Mouse (Mus musculus): Measurements from ENCODE around the gene Trappc10.

Gene Trappc10

DNA sequence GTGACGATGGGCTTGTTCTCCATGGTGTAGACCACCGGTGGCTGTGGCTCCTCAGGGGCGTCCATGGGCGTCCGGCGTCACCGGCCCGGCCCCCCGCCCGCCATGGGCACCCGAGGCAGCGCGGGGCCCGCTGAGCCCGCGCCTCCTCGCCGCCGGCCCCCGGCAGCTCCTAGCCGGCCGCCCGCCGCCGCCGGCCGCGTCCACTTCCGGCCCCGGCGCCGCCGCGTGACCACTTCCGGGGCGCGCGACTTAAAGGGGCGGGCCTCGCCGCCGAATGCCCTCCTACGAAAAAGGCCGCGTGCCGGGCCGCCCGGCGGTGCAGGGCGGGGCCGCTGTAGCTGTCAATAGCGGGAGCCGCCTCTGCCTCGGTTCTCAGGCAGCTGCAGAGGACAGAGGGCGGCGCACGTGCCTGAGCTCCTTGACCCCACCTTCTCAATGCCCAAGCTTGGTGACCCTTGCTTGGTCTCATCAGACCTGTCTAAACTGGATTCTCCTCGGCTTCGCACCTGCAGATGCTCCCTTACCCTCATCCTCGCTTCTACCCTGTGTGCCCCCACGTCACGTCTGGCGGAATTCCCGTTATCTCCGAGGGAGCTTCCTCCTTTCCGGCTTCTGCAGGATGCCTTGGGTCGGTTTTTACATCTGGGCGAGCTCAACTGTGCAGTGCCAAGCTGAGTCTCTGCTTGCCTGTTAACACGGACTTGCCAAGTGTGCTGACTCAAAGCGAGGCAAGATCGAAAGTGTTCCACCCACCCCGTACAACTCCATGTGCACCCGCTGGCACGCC, at the start of gene Trappc10:
Trappc10 (minus strand) TSS at position 204 of the 787 bp plus-strand sequence.
- DNase-seq (ENCODE audit: extremely low spot score, low spot score): peak; percentile 86

GRCm38 (mm10) chr10:78293576-78293975, 49.1 kb upstream of the Trappc10 start:
- DNase-seq (ENCODE audit: extremely low spot score, low spot score): no peak

DNA sequence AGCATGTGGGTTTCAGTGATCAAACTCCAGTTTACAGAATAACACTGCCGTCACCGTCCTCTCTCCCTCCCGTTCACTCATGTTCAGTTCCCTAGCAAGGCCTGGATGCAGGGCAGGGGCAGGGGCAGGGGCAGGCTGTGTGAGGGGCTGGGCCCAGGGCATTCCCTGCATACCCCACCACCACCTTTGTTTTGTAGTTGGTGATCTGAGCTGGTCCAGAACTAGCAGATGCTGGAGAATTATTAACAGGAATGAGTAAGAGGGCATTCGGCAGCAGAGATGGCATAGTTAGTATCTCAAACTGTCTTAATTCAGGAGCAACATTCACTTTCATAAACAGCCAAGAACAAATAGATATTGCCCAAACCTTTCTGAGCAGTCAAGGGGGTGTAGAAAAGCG, 47.9 kb upstream of the Trappc10 start:
- no peak for DNase-seq (ENCODE audit: extremely low spot score, low spot score)

DNA sequence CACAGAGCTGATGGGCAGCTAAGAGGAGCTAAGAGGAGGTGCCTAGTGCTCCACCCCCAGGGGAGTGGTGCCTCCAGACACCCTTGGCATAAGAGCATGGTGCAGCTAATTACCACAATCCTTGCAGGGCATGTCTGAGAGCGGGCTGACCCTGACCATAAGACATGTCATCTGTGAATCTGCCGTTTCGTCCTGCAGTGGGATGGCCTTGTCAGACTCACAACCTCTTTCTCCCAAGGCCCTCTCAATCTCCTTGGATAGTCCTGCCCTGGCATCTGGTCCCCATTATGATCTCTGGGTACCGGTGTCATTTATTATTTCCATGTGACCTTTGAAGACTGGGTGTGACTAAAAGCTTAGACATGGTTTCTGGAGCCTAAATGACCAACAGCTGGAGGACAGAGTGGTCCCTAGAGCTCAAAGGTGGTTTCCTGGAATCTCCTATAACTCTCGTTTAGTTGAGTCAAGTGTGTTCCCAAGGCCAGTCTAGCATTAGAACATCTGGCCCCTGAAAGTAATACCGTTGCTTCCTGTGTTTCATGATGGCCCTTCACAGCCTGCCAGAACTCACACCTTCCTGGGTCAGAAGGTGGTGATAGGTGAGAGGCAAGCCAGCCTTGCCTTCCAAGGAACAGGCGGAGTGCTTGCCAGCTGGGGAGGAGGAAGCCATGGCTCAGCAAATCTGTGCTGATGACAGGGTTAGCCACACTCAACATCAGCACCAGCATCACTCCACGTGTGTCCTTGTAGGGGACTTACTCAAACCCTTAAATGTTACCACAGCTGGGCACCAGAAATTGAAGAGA, 46.5 kb upstream of the Trappc10 start:
- peak; percentile 21 for DNase-seq (ENCODE audit: extremely low spot score, low spot score)

DNA sequence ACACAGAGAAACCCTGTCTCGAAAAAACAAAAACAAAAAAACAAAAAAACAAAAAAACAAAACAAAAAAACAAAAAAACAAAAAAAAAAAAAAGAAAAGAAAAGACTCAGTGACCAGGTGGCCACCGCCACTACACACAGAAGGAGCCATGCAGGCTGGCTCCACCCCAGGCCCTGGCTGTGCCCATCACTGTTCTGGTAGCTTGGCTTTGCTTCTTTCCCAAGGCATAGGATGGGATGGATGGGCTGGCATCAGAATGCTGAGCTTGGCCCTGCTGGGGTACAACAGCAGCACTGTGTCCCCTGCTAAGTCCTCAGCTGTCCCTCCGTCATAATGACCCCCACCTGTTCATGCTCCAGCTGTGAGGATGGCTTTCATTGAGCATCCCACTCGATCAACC, 44.5 kb upstream of the Trappc10 start:
- DNase-seq (ENCODE audit: extremely low spot score, low spot score): no peak

GRCm38 (mm10) chr10:78288135-78288534, 43.7 kb upstream of the Trappc10 start:
- no peak for DNase-seq (ENCODE audit: extremely low spot score, low spot score)

GRCm38 (mm10) chr10:78287465-78288132, 43.2 kb upstream of the Trappc10 start:
- no peak for DNase-seq (ENCODE audit: extremely low spot score, low spot score)

DNA sequence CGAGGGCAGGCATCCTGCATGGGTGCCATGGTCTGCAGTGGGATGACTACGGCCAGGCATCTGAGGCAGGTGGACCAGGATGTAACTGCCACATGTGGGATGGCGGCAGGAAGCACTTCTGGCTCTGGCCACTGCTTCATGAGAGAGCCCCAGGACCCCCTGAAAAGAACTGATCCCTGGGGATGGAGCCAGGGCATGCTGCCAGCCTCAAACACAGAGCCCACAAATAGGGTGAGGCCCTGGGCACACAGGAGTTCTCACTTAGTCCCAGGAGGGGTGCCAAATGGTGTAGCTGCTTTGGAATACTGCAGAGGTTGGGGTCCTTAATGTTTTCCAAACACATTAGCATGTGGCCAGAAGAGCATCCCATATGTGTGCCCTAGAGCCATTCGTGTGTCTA, 41.5 kb upstream of the Trappc10 start:
- DNase-seq (ENCODE audit: extremely low spot score, low spot score): no peak

- DNase-seq (ENCODE audit: extremely low spot score, low spot score): no peak
Measured at GRCm38 (mm10) chr10:78285409-78285808, 41.0 kb upstream of the Trappc10 start.

GRCm38 (mm10) chr10:78284812-78285211, 40.4 kb upstream of the Trappc10 start:
- DNase-seq (ENCODE audit: extremely low spot score, low spot score): no peak

- no peak for DNase-seq (ENCODE audit: extremely low spot score, low spot score)
Measured at GRCm38 (mm10) chr10:78282411-78282810, 38.0 kb upstream of the Trappc10 start.

DNA sequence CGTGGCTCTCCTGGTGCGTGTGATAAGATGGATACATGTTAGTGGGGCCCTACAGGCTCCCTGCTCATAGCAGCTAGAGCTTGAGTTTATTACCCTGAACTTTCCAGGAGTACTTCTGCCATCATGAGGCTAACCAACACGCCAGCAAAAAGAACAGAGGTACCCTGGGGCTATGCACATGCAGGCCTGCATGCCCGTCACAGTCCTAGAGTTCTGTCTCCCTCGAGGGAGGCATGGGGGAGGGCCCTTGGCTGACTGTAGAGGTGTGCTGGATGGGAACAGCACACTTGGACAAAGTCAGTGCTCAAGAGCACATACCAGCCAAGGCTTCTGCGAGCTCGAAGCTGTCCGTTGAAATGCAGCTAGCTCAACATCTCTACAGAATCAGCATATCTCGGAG, 36.0 kb upstream of the Trappc10 start:
- no peak for DNase-seq (ENCODE audit: extremely low spot score, low spot score)

DNA sequence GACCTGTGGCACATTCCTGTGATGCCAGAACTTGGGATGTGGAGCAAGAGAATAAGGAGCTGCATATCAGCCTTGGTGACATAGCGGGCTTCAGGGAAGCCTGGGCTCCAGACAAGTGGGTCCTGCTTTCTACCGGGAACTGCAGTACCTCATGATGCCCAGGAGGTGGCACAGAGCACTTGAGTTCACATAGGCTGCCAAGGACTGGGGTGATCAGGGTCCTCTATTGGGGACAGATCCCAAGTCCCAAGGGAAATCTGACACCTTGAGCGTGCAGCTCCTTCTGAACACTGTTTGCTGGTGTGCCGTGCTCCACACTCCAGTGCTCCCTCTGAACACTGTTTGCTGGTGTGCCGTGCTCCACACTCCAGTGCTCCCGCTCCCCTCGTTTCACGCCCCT, 34.8 kb upstream of the Trappc10 start:
- peak; percentile 39 for DNase-seq (ENCODE audit: extremely low spot score, low spot score)

GRCm38 (mm10) chr10:78277835-78278234, 33.4 kb upstream of the Trappc10 start:
- DNase-seq (ENCODE audit: extremely low spot score, low spot score): no peak

DNA sequence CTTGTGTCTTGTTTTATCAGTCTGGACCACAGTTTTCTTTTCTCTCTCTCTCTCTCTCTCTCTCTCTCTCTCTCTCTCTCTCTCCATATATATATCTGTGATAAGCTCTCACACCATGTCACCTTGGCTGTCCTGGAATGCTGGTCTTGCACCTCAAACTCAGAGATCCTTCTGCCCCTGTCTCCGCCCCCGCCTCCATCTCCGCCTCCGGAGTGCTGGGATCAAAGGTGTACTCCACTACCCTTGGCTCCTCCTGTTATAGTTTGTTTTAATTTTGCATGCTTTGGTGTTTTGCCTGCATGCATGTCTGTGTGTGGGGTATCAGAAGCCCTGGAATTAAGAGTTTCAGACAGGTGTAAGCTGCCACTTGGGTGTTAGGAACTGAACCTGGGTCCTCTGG, 31.8 kb upstream of the Trappc10 start:
- DNase-seq (ENCODE audit: extremely low spot score, low spot score): no peak

- DNase-seq (ENCODE audit: extremely low spot score, low spot score): no peak
Measured at GRCm38 (mm10) chr10:78272932-78273331, 28.5 kb upstream of the Trappc10 start.

- no peak for DNase-seq (ENCODE audit: extremely low spot score, low spot score)
Measured at GRCm38 (mm10) chr10:78265881-78266280, 21.4 kb upstream of the Trappc10 start.

GRCm38 (mm10) chr10:78264735-78265134, 20.3 kb upstream of the Trappc10 start:
- DNase-seq (ENCODE audit: extremely low spot score, low spot score): no peak

GRCm38 (mm10) chr10:78260916-78261650, 16.6 kb upstream of the Trappc10 start:
- DNase-seq (ENCODE audit: extremely low spot score, low spot score): no peak

DNA sequence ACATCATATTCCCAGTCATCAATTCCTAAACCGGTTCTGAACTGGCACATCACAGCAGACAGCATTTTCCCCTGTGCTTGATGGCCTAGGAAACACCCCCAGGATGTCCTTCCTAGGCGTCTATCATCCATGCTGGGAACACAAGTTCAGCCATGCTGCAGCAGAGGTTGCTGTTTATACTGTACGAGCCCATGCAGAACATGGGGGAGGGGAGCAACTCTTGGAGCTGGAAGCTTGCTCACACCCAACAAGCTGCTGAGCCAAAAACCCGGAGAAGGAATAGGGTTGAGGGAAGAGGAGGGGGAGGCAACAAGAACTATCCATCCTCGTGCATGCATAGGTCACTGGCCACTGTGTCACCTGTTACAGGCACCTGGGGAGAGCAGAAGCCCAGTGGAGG, 15.9 kb upstream of the Trappc10 start:
- no peak for DNase-seq (ENCODE audit: extremely low spot score, low spot score)

DNA sequence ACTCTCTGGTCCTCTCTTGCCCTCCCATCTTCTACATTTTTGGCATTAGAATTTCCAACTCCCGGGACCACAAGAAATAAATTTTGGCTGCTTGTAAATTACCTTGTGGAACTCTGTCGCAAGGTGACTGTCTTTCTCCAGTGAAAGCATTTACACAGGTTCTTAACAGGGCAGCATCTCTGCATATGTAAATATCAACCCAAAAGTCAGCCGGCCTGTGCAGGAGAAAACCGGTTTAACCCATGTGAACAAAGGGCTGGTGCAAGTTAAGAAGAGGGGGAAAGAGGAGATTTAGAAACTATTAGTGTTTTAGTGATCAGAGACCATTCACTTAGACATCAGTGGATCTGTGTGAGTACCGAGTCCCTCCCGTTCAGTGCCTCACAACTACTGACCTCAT, 15.3 kb upstream of the Trappc10 start:
- DNase-seq (ENCODE audit: extremely low spot score, low spot score): no peak

Data from neural tube, embryonic 10.5 days (tissue).